Mouse (Mus musculus): ENCODE measurements around the gene Ppp1r9a. TPM values are rescaled to one million over a fixed set of nuclear protein-coding genes. Genes with fewer than 3 reads are reported as not detected.

Ppp1r9a gene
- polyA plus RNA-seq, 1 experiment from 2014 or later, result 11.7 TPM

DNA sequence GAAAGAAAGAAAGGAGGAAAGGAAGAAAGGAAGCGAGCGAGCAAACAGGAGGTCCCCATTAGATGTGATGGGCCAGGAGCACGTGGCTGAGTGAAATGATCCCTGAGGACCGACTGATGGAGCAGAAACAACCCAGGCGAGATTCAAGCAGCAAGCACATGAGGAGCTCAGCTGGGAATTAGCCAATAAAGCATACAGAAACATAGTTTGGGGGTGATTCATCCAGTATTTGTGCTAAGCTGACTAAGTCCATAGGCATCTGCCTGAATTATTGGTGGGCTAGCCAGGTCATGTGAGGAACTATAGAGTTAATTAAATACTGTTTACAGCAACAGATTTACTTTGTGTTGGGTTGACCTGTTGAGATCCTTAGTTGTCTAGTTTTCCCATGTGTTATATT, 277.9 kb downstream of the Ppp1r9a start:
- Histone ChIP-seq H3K27me3 (ENCODE audit: control insufficient read depth, insufficient read depth, low read length) (no peaks in the 10 kb centered on the region), H3K4me1 (ENCODE audit: control insufficient read depth, insufficient read depth, low read length) (no peaks in the 10 kb centered on the region), H3K4me3 (ENCODE audit: low read length) (no peak overlapping the region), H3K36me3 (ENCODE audit: control insufficient read depth, insufficient read depth) (no peaks in the 10 kb centered on the region), H3K4me2 (ENCODE audit: low read depth, low read length) (no peak overlapping the region), H3K9me3 (replicated peaks; ENCODE audit: control insufficient read depth, low read length) (no peaks in the 10 kb centered on the region), H3K27ac (ENCODE audit: low read length) (no peak overlapping the region), H3K9ac (ENCODE audit: low read length) (no peak overlapping the region)
- 66% methylated on average over 5 of the region's 5 CpGs for WGBS
- ATAC-seq (replicated peaks; ENCODE audit: extremely low read depth, insufficient read depth, low FRiP score), result no peak

DNA sequence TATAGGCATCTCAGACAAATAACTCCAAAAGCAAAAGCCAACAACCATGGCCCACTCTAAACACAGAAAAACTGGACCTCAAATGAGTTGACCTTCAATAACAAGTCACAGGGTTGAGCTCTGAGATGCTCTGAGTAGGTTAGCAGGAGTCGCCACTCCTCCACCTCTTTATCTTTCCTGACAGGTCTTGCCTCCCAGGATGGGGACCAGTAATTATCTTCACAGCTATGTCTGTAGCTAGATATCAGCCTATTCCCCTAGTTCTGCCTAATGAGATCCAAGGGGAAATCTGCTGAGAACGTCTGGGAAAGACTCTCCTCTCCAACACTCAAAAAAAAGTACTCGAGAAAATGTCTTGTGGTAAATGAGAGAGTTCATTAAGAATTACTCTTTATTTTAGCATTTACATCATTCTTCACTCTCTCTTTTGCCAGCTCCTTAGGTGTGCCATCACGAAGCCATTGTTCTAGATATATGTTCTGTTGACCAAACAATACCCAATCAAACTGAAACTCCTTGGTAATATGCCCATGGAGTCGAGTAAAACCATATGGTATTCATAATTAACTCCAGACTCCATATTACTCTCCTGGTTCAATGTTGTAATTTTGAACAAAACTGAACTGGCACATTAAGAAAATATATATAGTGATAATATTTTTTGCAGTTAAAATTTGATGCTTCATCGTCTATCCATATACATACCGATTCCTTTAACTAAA, 283.7 kb downstream of the Ppp1r9a start:
- ATAC-seq (replicated peaks; ENCODE audit: extremely low read depth, insufficient read depth, low FRiP score), result no peak
- 71% methylated on average over 7 of the region's 7 CpGs for WGBS
- peaks cover 5% of the 10 kb centered on the region; the same call in 1 of the 2 replicates for H3K4me1 ChIP-seq (ENCODE audit: control insufficient read depth, insufficient read depth, low read length)
- no peak overlapping the region for H3K4me2 ChIP-seq (ENCODE audit: low read depth, low read length)
- H3K9me3 ChIP-seq (replicated peaks; ENCODE audit: control insufficient read depth, low read length), result no peaks in the 10 kb centered on the region
- no peaks in the 10 kb centered on the region for H3K36me3 ChIP-seq (ENCODE audit: control insufficient read depth, insufficient read depth)
- no peaks in the 10 kb centered on the region for H3K27me3 ChIP-seq (ENCODE audit: control insufficient read depth, insufficient read depth, low read length)
- no peak overlapping the region for H3K9ac ChIP-seq (ENCODE audit: low read length)
- H3K27ac ChIP-seq (ENCODE audit: low read length), result no peak overlapping the region
- no peak overlapping the region for H3K4me3 ChIP-seq (ENCODE audit: low read length)

DNA sequence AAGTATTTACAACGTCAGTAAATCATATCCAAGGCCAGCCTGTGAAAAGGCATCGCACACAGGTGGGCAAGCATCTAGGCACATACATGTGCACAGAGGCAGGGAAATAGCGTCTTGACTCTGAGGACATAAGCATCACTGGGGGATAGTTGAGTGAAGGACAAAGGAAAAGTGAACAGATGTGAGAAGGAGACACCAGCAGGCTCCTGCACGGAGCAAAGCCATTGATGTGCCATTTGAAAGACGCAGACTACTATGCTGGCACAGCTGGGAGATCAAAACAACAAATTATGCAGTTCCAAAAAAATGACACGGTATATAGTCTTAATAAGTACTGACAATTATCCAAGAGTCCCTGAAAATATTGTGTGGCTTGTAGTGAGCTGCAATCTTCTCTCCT, 284.9 kb downstream of the Ppp1r9a start:
- no peak for ATAC-seq (replicated peaks; ENCODE audit: extremely low read depth, insufficient read depth, low FRiP score)
- Histone ChIP-seq H3K9ac (ENCODE audit: low read length) (no peak overlapping the region), H3K36me3 (ENCODE audit: control insufficient read depth, insufficient read depth) (no peaks in the 10 kb centered on the region), H3K27me3 (ENCODE audit: control insufficient read depth, insufficient read depth, low read length) (no peaks in the 10 kb centered on the region), H3K27ac (ENCODE audit: low read length) (no peak overlapping the region), H3K4me2 (ENCODE audit: low read depth, low read length) (no peak overlapping the region), H3K9me3 (replicated peaks; ENCODE audit: control insufficient read depth, low read length) (no peaks in the 10 kb centered on the region), H3K4me1 (ENCODE audit: control insufficient read depth, insufficient read depth, low read length) (peaks cover 5% of the 10 kb centered on the region; the same call in 1 of the 2 replicates), H3K4me3 (ENCODE audit: low read length) (no peak overlapping the region)
- 83% methylated on average over 6 of the region's 6 CpGs for WGBS

DNA sequence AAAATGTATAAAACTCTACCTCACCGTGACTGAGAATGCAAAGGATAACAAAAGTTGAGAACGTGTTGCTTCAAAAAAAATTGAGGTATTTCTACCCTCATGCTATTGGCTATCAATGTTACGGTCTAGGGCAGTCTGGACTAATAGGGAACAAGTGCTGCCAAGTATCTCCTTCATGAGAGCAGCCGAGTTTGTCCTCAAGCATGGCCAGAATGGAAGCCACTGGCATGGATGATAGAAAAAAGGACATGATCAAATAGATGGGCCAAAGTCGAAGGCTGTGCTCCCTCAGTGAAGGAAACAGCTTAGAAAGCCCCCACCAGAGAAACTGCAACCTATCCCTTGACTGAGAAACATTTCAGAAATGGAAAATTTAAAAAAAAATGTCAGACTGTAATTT, 285.3 kb downstream of the Ppp1r9a start:
- H3K27me3 ChIP-seq (ENCODE audit: control insufficient read depth, insufficient read depth, low read length), result no peaks in the 10 kb centered on the region
- H3K27ac ChIP-seq (ENCODE audit: low read length), result no peak overlapping the region
- H3K4me1 ChIP-seq (ENCODE audit: control insufficient read depth, insufficient read depth, low read length), result peaks cover 5% of the 10 kb centered on the region; the same call in 1 of the 2 replicates
- no peak for ATAC-seq (replicated peaks; ENCODE audit: extremely low read depth, insufficient read depth, low FRiP score)
- H3K9me3 ChIP-seq (replicated peaks; ENCODE audit: control insufficient read depth, low read length), result no peaks in the 10 kb centered on the region
- H3K4me2 ChIP-seq (ENCODE audit: low read depth, low read length), result no peak overlapping the region
- no peaks in the 10 kb centered on the region for H3K36me3 ChIP-seq (ENCODE audit: control insufficient read depth, insufficient read depth)
- H3K9ac ChIP-seq (ENCODE audit: low read length), result no peak overlapping the region
- H3K4me3 ChIP-seq (ENCODE audit: low read length), result no peak overlapping the region
- 77% methylated on average over 5 of the region's 5 CpGs for WGBS

DNA sequence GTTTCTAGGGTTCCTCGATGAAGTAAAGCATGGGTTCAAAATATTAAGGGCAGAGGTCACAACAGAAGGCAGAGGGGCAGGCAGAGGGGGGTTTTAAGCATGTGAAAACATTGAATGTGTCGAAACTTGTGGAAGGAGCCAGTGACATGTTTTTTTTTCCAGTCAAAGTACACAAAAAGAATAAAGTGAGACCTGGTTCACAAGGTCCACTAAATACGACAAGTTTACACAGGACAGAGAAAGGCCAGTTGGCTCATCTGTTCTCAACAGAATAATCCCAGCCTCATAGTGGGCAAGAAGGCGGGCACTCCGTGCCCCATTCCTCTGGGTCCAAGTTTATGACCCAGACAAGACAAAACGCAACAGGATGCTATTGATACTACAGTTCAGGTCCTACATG, 286.2 kb downstream of the Ppp1r9a start:
- Histone ChIP-seq H3K9ac (ENCODE audit: low read length) (no peak overlapping the region), H3K27me3 (ENCODE audit: control insufficient read depth, insufficient read depth, low read length) (no peaks in the 10 kb centered on the region), H3K27ac (ENCODE audit: low read length) (no peak overlapping the region), H3K4me2 (ENCODE audit: low read depth, low read length) (no peak overlapping the region), H3K4me3 (ENCODE audit: low read length) (no peak overlapping the region), H3K36me3 (ENCODE audit: control insufficient read depth, insufficient read depth) (no peaks in the 10 kb centered on the region), H3K4me1 (ENCODE audit: control insufficient read depth, insufficient read depth, low read length) (peaks cover 5% of the 10 kb centered on the region; the same call in 1 of the 2 replicates), H3K9me3 (replicated peaks; ENCODE audit: control insufficient read depth, low read length) (no peaks in the 10 kb centered on the region)
- no peak for ATAC-seq (replicated peaks; ENCODE audit: extremely low read depth, insufficient read depth, low FRiP score)
- 79% methylated on average over 6 of the region's 6 CpGs for WGBS

DNA sequence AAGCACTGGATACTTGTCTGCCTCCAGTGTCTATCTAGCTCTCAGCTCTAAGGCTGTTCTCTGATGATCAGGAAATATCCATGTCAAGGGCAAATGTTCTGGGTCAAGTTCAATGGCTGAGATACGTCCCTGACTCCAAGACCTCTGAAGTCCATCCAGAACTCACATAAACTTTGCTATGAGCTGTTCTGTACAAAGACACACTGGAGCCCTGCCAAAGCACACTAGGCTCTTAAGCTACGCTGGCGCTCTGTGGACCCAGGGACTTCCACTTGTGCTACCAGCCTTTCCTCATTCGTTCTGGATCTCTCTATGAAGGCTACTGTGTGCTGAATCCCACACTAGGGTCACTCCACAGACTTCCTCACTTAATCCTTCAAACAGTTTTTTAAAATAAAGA, 286.8 kb downstream of the Ppp1r9a start:
- Histone ChIP-seq H3K4me1 (ENCODE audit: control insufficient read depth, insufficient read depth, low read length) (peaks cover 5% of the 10 kb centered on the region; the same call in 1 of the 2 replicates), H3K27ac (ENCODE audit: low read length) (no peak overlapping the region), H3K4me3 (ENCODE audit: low read length) (no peak overlapping the region), H3K4me2 (ENCODE audit: low read depth, low read length) (no peak overlapping the region), H3K36me3 (ENCODE audit: control insufficient read depth, insufficient read depth) (no peaks in the 10 kb centered on the region), H3K9me3 (replicated peaks; ENCODE audit: control insufficient read depth, low read length) (no peaks in the 10 kb centered on the region), H3K27me3 (ENCODE audit: control insufficient read depth, insufficient read depth, low read length) (no peaks in the 10 kb centered on the region), H3K9ac (ENCODE audit: low read length) (no peak overlapping the region)
- WGBS, result 27% methylated on average over 4 of the region's 4 CpGs
- no peak; the same call in 1 of the 2 replicates for ATAC-seq (replicated peaks; ENCODE audit: extremely low read depth, insufficient read depth, low FRiP score)

DNA sequence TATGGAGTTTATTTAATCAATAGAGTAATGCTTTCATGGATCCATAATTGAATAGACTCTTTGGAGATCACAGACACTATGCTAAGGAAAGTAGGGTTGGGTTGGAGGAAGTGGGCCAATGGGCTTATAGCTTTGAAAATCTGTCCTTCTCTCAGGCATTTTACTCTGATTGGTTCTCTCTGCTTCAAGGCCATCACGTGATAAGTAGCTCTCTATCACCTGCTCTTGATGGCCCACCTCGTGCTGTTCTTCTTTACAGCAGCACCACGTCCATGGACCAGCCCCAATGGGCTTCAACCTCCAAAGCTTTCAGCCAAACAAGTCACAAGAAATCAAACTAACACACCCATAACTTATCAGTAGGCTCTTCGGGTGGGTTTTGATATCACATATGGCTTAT, 288.0 kb downstream of the Ppp1r9a start:
- Histone ChIP-seq H3K9ac (ENCODE audit: low read length) (no peak overlapping the region), H3K27me3 (ENCODE audit: control insufficient read depth, insufficient read depth, low read length) (no peaks in the 10 kb centered on the region), H3K27ac (ENCODE audit: low read length) (no peak overlapping the region), H3K9me3 (replicated peaks; ENCODE audit: control insufficient read depth, low read length) (no peaks in the 10 kb centered on the region), H3K4me2 (ENCODE audit: low read depth, low read length) (no peak overlapping the region), H3K4me1 (ENCODE audit: control insufficient read depth, insufficient read depth, low read length) (peaks cover 5% of the 10 kb centered on the region; the same call in 1 of the 2 replicates), H3K36me3 (ENCODE audit: control insufficient read depth, insufficient read depth) (no peaks in the 10 kb centered on the region), H3K4me3 (ENCODE audit: low read length) (no peak overlapping the region)
- ATAC-seq (replicated peaks; ENCODE audit: extremely low read depth, insufficient read depth, low FRiP score), result no peak
- WGBS, result 67% methylated on average over 4 of the region's 4 CpGs

DNA sequence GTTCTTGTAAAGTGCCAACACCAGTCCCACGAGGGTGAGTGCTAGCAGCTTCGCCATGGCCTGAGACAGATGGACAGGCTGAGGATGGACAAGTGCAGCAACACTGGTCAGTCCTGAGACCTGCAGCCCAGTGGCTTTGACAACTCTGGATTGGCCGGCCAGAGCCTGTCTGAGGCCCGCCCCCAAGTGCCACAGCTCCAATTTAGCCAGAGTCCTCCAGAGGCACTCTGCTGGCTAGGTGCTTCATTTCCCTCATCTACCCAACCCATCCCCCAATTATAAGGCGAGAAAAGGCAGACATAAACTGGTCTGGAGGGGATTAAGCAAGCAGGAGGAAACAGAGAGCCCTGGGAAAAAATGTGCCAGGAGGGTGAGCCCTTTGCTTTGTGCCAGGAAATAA, 291.0 kb downstream of the Ppp1r9a start, which contains the start of gene Pon1:
Pon1 (minus strand) TSS at position 254 of the 400 bp plus-strand sequence.
- H3K9me3 ChIP-seq (replicated peaks; ENCODE audit: control insufficient read depth, low read length), result no peaks in the 10 kb centered on the region

DNA sequence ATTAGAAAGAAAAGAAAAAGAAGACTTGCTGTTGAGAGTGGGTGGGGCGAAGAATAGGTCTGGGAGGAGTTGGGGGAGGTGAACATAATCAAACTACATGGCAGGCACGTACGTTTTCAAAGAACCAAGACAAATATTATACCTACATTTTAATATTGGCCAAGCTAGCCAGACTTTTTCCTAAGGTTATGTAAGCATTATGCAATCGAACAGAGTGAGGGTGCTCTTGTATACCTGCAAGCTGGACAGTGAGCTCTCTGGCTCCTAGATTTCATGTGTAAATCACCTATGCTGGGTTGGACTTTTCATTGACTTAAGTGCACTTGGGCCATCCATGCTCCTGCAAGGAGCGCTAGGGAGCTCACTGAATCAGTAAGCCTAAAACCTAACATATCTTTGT, 295.9 kb downstream of the Ppp1r9a start:
- Histone ChIP-seq H3K27ac (ENCODE audit: low read length) (no peak overlapping the region), H3K27me3 (ENCODE audit: control insufficient read depth, insufficient read depth, low read length) (no peaks in the 10 kb centered on the region), H3K4me2 (ENCODE audit: low read depth, low read length) (no peak overlapping the region), H3K9me3 (replicated peaks; ENCODE audit: control insufficient read depth, low read length) (no peaks in the 10 kb centered on the region), H3K4me1 (ENCODE audit: control insufficient read depth, insufficient read depth, low read length) (no peaks in the 10 kb centered on the region), H3K4me3 (ENCODE audit: low read length) (no peak overlapping the region), H3K9ac (ENCODE audit: low read length) (no peak overlapping the region), H3K36me3 (ENCODE audit: control insufficient read depth, insufficient read depth) (no peaks in the 10 kb centered on the region)
- 85% methylated on average over 5 of the region's 5 CpGs for WGBS
- no peak for ATAC-seq (replicated peaks; ENCODE audit: extremely low read depth, insufficient read depth, low FRiP score)

More for the DNA sequence above, 291.0 kb downstream of the Ppp1r9a start, which contains the start of gene Pon1:
- Histone ChIP-seq H3K9ac (ENCODE audit: low read length) (no peak within 1 kb of the TSS), H3K27ac (ENCODE audit: low read length) (no peak within 1 kb of the TSS), H3K36me3 (ENCODE audit: control insufficient read depth, insufficient read depth) (no peaks in the 10 kb centered on the region), H3K27me3 (ENCODE audit: control insufficient read depth, insufficient read depth, low read length) (no peaks in the 10 kb centered on the region), H3K4me3 (ENCODE audit: low read length) (no peak within 1 kb of the TSS), H3K4me2 (ENCODE audit: low read depth, low read length) (no peak within 1 kb of the TSS), H3K4me1 (ENCODE audit: control insufficient read depth, insufficient read depth, low read length) (peaks cover 5% of the 10 kb centered on the region; the same call in 1 of the 2 replicates)
- WGBS, result 42% methylated on average over 5 of the region's 5 CpGs
- no peak for ATAC-seq (replicated peaks; ENCODE audit: extremely low read depth, insufficient read depth, low FRiP score)

All from heart, embryonic 16.5 days (tissue).